Mouse (Mus musculus) C2C12 (cell line): ENCODE results near the gene 1700003E16Rik.

Experiments
- MAX ChIP-seq: IDR thresholded peaks from one replicate; pipeline ENCODE4 v1.6.1; 2011; ENCODE audit warnings: mild to moderate bottlenecking, control low read depth
- USF1 ChIP-seq: IDR thresholded peaks from one replicate; pipeline ENCODE4 v1.6.1; 2011; ENCODE audit warnings: low read depth, mild to moderate bottlenecking, control low read depth, moderate library complexity

DNA sequence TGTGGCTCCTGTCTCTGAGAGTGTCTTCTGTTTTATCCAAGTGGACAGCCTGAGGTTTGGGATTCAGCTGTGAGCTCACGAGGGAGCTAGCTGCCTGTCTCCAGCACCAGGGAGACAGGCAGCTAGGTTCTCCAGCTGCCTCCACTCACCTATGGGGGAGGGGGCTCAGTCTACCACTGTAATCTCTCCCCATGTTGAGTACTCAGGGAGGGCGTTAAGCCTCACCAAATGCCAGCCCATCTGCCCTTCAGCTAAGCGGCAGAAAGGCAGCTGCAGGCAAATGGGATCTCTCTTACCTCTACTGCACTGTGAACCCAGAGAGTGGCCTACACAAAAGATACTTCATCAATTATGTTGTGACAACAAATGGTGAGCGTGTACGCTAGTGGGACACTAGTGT is 55.3 kb downstream of the 1700003E16Rik start:
- no peak for TF ChIP-seq MAX
- no peak for TF ChIP-seq USF1
